Mouse (Mus musculus): ENCODE measurements around the gene Fn1.

- TF ChIP-seq CTCF (IDR thresholded peaks at IDR 0.05; ENCODE audit: low read depth, low read length) (no peak), EP300 (IDR thresholded peaks at IDR 0.05; ENCODE audit: insufficient read depth, low read depth, low read length) (no peak)
These were observed 33.8 kb upstream of the Fn1 start for GRCm38 (mm10) chr1:71686791-71687190.
